8 mouse cellular contexts compared by ENCODE assay signal in the genomic region with DNA sequence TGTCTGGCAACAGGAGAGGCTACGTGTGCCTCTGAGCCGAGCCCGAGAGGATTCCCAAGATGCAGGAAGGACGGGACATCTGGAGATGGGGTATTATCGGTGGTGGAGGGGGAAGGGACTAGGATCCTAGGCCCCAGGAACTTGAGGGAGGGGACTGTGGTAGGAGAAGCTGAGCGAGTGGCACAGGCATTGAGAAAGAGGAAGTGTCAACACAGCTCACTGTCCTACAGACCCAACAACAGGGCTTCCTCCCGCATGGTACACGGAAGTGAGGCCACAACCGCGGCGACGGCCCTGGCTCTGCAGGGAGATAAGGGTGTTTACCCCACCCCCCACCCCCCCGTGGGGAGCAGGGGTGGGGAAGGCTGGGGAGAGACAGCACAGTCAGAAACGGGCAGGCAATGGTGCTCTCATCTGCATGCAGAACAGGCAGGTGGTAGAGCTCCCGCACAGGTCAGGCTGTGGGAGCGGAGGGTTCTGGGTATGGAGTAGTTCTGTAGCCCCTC. TPM values are rescaled to one million over a fixed set of nuclear protein-coding genes. Genes with fewer than 3 reads are reported as not detected.
A peak's percentile ranks its signal among the peaks of the same experiment; 100 is the strongest.
DNase-seq lines count a peak whose midpoint lies in the region; ATAC-seq and TF ChIP-seq lines count a peak whose summit lies in the region.

No protein-coding gene starts in this region.

- no peak; the same call in 1 of the 2 replicates for TF ChIP-seq CTCF in thymus, adult 2 months (IDR thresholded peaks at IDR 0.05; ENCODE audit: borderline replicate concordance, control insufficient read depth, extremely low read depth, insufficient read depth, low read length, poor library complexity)
- TF ChIP-seq CTCF in left cerebral cortex, adult 2 months (IDR thresholded peaks at IDR 0.05): no peak

- H3K9ac ChIP-seq in limb, embryonic 15.5 days: no peak overlapping the region
- no peak overlapping the region for H3K9ac ChIP-seq in midbrain, embryonic 14.5 days (replicated peaks; ENCODE audit: low read length)

- no peaks in the 10 kb centered on the region for H3K36me3 ChIP-seq in erythroblast, embryonic 14.5 days (ENCODE audit: control insufficient read depth)
- H3K36me3 ChIP-seq in hindbrain, embryonic 10.5 days: no peaks in the 10 kb centered on the region
- H3K36me3 ChIP-seq in limb, embryonic 15.5 days: no peaks in the 10 kb centered on the region
- no peaks in the 10 kb centered on the region for H3K36me3 ChIP-seq in midbrain, embryonic 14.5 days (ENCODE audit: control insufficient read depth, insufficient read depth, low read length)
- H3K36me3 ChIP-seq in thymus, adult 2 months (ENCODE audit: control insufficient read depth, insufficient read depth, low read length): no peaks in the 10 kb centered on the region

- TF ChIP-seq POLR2A in thymus, adult 2 months (IDR thresholded peaks at IDR 0.05; ENCODE audit: control insufficient read depth, extremely low read depth, insufficient read depth, low read length, poor library complexity): peak; percentile 53

- peak overlapping the region; percentile 74 for H3K4me3 ChIP-seq in erythroblast, embryonic 14.5 days (replicated peaks)
- peak overlapping the region; percentile 34 for H3K4me3 ChIP-seq in hindbrain, embryonic 10.5 days
- peak overlapping the region; percentile 17 for H3K4me3 ChIP-seq in limb, embryonic 15.5 days
- no peak overlapping the region for H3K4me3 ChIP-seq in midbrain, embryonic 14.5 days (replicated peaks; ENCODE audit: low read depth, low read length)
- peak overlapping the region; percentile 57 for H3K4me3 ChIP-seq in thymus, adult 2 months (ENCODE audit: control insufficient read depth, insufficient read depth, low read length)
- H3K4me3 ChIP-seq in left cerebral cortex, adult 2 months: no peak overlapping the region

- peaks cover 11% of the 10 kb centered on the region for H3K9me3 ChIP-seq in erythroblast, embryonic 14.5 days (ENCODE audit: control insufficient read depth, low read length)
- no peaks in the 10 kb centered on the region for H3K9me3 ChIP-seq in hindbrain, embryonic 10.5 days
- no peaks in the 10 kb centered on the region for H3K9me3 ChIP-seq in limb, embryonic 15.5 days
- H3K9me3 ChIP-seq in midbrain, embryonic 14.5 days (ENCODE audit: control insufficient read depth, low read length): no peaks in the 10 kb centered on the region

- H3K27ac ChIP-seq in hindbrain, embryonic 10.5 days: peak overlapping the region; percentile 76
- H3K27ac ChIP-seq in limb, embryonic 15.5 days: peak overlapping the region; percentile 52
- no peak overlapping the region for H3K27ac ChIP-seq in midbrain, embryonic 14.5 days (replicated peaks; ENCODE audit: low read depth, low read length)
- H3K27ac ChIP-seq in thymus, adult 2 months (ENCODE audit: control insufficient read depth, insufficient read depth, low read length): peak overlapping the region; percentile 99
- no peak overlapping the region; the same call in 1 of the 2 replicates for H3K27ac ChIP-seq in left cerebral cortex, adult 2 months

- no peaks in the 10 kb centered on the region; the same call in 1 of the 2 replicates for H3K27me3 ChIP-seq in erythroblast, embryonic 14.5 days (ENCODE audit: control insufficient read depth)
- no peaks in the 10 kb centered on the region for H3K27me3 ChIP-seq in hindbrain, embryonic 10.5 days (ENCODE audit: insufficient read depth, poor library complexity, severe bottlenecking)
- no peaks in the 10 kb centered on the region for H3K27me3 ChIP-seq in limb, embryonic 15.5 days
- no peaks in the 10 kb centered on the region for H3K27me3 ChIP-seq in midbrain, embryonic 14.5 days (ENCODE audit: control insufficient read depth, insufficient read depth, low read length)
- no peaks in the 10 kb centered on the region for H3K27me3 ChIP-seq in thymus, adult 2 months (ENCODE audit: control insufficient read depth, insufficient read depth, low read length)

- H3K4me2 ChIP-seq in limb, embryonic 15.5 days: peak overlapping the region; percentile 43
- H3K4me2 ChIP-seq in midbrain, embryonic 14.5 days (ENCODE audit: low read length): peak overlapping the region; percentile 41

- peak; percentile 28 for DNase-seq in urinary bladder, postnatal 14 days (ENCODE audit: low spot score)
- no peak for DNase-seq in urinary bladder, adult 2 months (ENCODE audit: low spot score)
- peak; percentile 30 for DNase-seq in hindbrain, embryonic 10.5 days (ENCODE audit: low spot score)
- DNase-seq in midbrain, embryonic 14.5 days: peak; percentile 30
- DNase-seq in thymus, adult 2 months: peak; percentile 81
- DNase-seq in left cerebral cortex, adult 2 months (ENCODE audit: extremely low spot score in 1 of 2, low spot score in 2 of 2): no peak

- WGBS in hindbrain, embryonic 10.5 days: 39% methylated on average over 16 of the region's 16 CpGs
- WGBS in limb, embryonic 15.5 days: 22% methylated on average over 16 of the region's 16 CpGs
- WGBS in midbrain, embryonic 14.5 days: 26% methylated on average over 16 of the region's 16 CpGs
- WGBS in thymus, adult 2 months: 1% methylated on average over 16 of the region's 16 CpGs

- peak; percentile 57; the same call in 1 of the 2 replicates for ATAC-seq in limb, embryonic 15.5 days (ENCODE audit: insufficient number of reproducible peaks, low FRiP score, low TSS enrichment, low read depth)
- ATAC-seq in midbrain, embryonic 14.5 days (ENCODE audit: low FRiP score, low TSS enrichment): peak; percentile 46

- peaks cover 34% of the 10 kb centered on the region for H3K4me1 ChIP-seq in erythroblast, embryonic 14.5 days (ENCODE audit: control insufficient read depth)
- H3K4me1 ChIP-seq in hindbrain, embryonic 10.5 days (replicated peaks): peaks cover 28% of the 10 kb centered on the region
- H3K4me1 ChIP-seq in limb, embryonic 15.5 days: peaks cover 12% of the 10 kb centered on the region; the same call in 1 of the 2 replicates
- 0 out of 2 replicates have a peak, but pooled peaks cover 5% of the 10 kb centered on the region for H3K4me1 ChIP-seq in midbrain, embryonic 14.5 days (ENCODE audit: control insufficient read depth, insufficient read depth, low read length)
- H3K4me1 ChIP-seq in thymus, adult 2 months (replicated peaks; ENCODE audit: control insufficient read depth, insufficient read depth, low read length): peaks cover 35% of the 10 kb centered on the region

- intact Hi-C loops in left cerebral cortex, adult 2 months (cut with DNase I): no loop called here

RNA-seq across cellular contexts. Expression of a gene that starts 18.5 kb away (rescaled TPM):
- 35.2 and 36.0 TPM in 2 replicates for polyA plus RNA-seq in urinary bladder, adult 2 months (2012; rRNA removed)
- polyA plus RNA-seq in erythroblast, embryonic 14.5 days (2012): 0.04 TPM in 1 of 2 replicates, not detected in the other
- 5.1 and 7.5 TPM in 2 replicates for polyA plus RNA-seq in hindbrain, embryonic 10.5 days (2016; fragmentation: Nextera tagmentation; extraction: Ambion mirVana)
- 23.8 and 25.3 TPM in 2 replicates for polyA plus RNA-seq in limb, embryonic 15.5 days (2015; fragmentation: Nextera tagmentation; extraction: Ambion mirVana)
- 10.9 and 12.2 TPM in 2 replicates for polyA plus RNA-seq in midbrain, embryonic 14.5 days (2014; fragmentation: Nextera tagmentation; extraction: Ambion mirVana)
- 31.6 and 50.1 TPM in 2 replicates for polyA plus RNA-seq in thymus, adult 2 months (2012; rRNA removed)
- total RNA-seq in left cerebral cortex, adult 2 months (2021): 10 to 100 TPM; 10.0 to 12.2 TPM

Comparison
In these comparisons a context has a peak if more than half of its experiments do, and no peak if none do; other contexts are left out.
1. DNase-seq: peak in urinary bladder, postnatal 14 days (single experiment), hindbrain, embryonic 10.5 days (single experiment), midbrain, embryonic 14.5 days (single experiment) and thymus, adult 2 months (single experiment); none in urinary bladder, adult 2 months (single experiment) and left cerebral cortex, adult 2 months (0 of 2).
2. H3K4me3 ChIP-seq: peak in erythroblast, embryonic 14.5 days (single experiment), hindbrain, embryonic 10.5 days (single experiment), limb, embryonic 15.5 days (single experiment) and thymus, adult 2 months (single experiment); none in midbrain, embryonic 14.5 days (single experiment) and left cerebral cortex, adult 2 months (single experiment).
3. H3K27ac ChIP-seq: peak in hindbrain, embryonic 10.5 days (single experiment), limb, embryonic 15.5 days (single experiment) and thymus, adult 2 months (single experiment); none in midbrain, embryonic 14.5 days (single experiment) and left cerebral cortex, adult 2 months (single experiment).